Mouse (Mus musculus) neural tube, embryonic 15.5 days (tissue): ENCODE measurements around the gene Pan2. TPM values are rescaled to one million over a fixed set of nuclear protein-coding genes. Genes with fewer than 3 reads are reported as not detected.
A peak's percentile ranks its signal among the peaks of the same experiment; 100 is the strongest.
"Not testable (repeated sequence)": the region's sequence is repeated elsewhere in the genome, so short reads cannot be mapped to it uniquely, and the experiment has no call there.

Source experiments
- ATAC-seq: fragments of 200-750 bp; cut with Nextera tagmentation; 2 replicates; pipeline ENCODE4 v1.8.0; 2017; ENCODE audit warnings: mild to moderate bottlenecking, moderate TSS enrichment, moderate library complexity; ENCODE audit not compliant: low FRiP score
- H3K27ac ChIP-seq: fragments of 300-500 bp; sonication (generic); replicated peaks from 2 replicates; pipeline ENCODE4 v1.5.1; 2015; ENCODE audit warnings: mild to moderate bottlenecking, inconsistent platforms
- H3K27me3 ChIP-seq: fragments of 300-500 bp; sonication (generic); replicated peaks from 2 replicates; pipeline ENCODE4 v1.6.1; 2015; ENCODE audit warnings: inconsistent platforms
- H3K36me3 ChIP-seq: fragments of 300-500 bp; sonication (generic); 2 replicates; pipeline ENCODE4 v1.6.1; 2015; ENCODE audit warnings: inconsistent platforms
- H3K4me1 ChIP-seq: fragments of 300-500 bp; sonication (generic); 2 replicates; pipeline ENCODE4 v1.6.1; 2015; ENCODE audit warnings: inconsistent platforms
- H3K4me2 ChIP-seq: fragments of 300-500 bp; sonication (generic); 2 replicates; pipeline ENCODE4 v1.6.1; 2015; ENCODE audit warnings: inconsistent platforms, mild to moderate bottlenecking, moderate library complexity
- H3K4me3 ChIP-seq: fragments of 300-500 bp; sonication (generic); replicated peaks from 2 replicates; pipeline ENCODE4 v1.5.1; 2015; ENCODE audit warnings: mild to moderate bottlenecking, inconsistent platforms
- H3K9ac ChIP-seq: fragments of 300-500 bp; sonication (generic); replicated peaks from 2 replicates; pipeline ENCODE4 v1.6.1; 2015; ENCODE audit warnings: mild to moderate bottlenecking, inconsistent platforms
- H3K9me3 ChIP-seq: fragments of 300-500 bp; sonication (generic); replicated peaks from 2 replicates; pipeline ENCODE4 v1.6.1; 2016; ENCODE audit warnings: inconsistent platforms
- WGBS: fragments of 180-500 bp; shearing (Covaris S2); methylation state at CpG from one replicate; pipeline ENCODE4 v1.1.7; 2015; ENCODE audit warnings: mixed read lengths; 5-methylcytosine and 5-hydroxymethylcytosine counted together
- polyA plus RNA-seq: library from polyadenylated mRNA; unstranded; fragments of >200 nt; fragmentation: Nextera tagmentation; extraction: Ambion mirVana; gene quantifications from 2 replicates; pipeline ENCODE4 v1.2.1, GENCODE M21; 2015

Pan2 gene
- polyA plus RNA-seq, 1 experiment from 2014 or later, result 17.4 TPM

GRCm38 (mm10) chr10:128270287-128270841 is 32.8 kb upstream of the Pan2 start, which contains the start of gene Stat2:
Stat2 (plus strand) TSS chr10:128270559.
- ATAC-seq, result peak; percentile 99
- H3K4me1 ChIP-seq, result peaks cover 7% of the 10 kb centered on the region; the same call in 1 of the 2 replicates
- no peaks in the 10 kb centered on the region for H3K36me3 ChIP-seq
- H3K27ac ChIP-seq, result peak within 1 kb of the TSS; percentile 87
- peak within 1 kb of the TSS; percentile 81 for H3K9ac ChIP-seq
- no peaks in the 10 kb centered on the region for H3K27me3 ChIP-seq
- under 1% methylated on average over 43 of the region's 43 CpGs for WGBS
- no peaks in the 10 kb centered on the region for H3K9me3 ChIP-seq
- peak within 1 kb of the TSS; percentile 83 for H3K4me3 ChIP-seq
- H3K4me2 ChIP-seq, result peak within 1 kb of the TSS; percentile 75

DNA sequence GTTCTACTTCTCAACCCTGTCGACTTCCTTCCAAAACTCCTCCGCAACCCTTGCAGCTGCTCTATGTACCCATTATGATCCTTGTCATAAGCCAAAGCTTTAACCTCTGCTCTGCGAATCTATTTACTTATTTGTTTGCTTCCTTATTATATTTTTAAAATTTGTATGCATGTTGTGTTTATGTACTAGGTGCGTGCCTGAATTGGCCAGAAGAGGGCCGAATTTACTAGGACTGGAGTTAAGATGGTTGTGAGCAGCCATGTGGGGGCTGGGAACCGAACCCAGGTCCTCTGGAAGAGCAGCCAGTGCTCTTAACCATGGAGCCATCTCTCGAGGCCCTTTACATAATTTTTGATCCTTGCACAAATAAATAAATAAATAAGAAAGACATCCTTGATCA is 32.3 kb upstream of the Pan2 start:
- ATAC-seq, result no peak; the same call in 1 of the 2 replicates
- 44% methylated on average over 7 of the region's 7 CpGs for WGBS
- H3K4me1 ChIP-seq, result peaks cover 7% of the 10 kb centered on the region; the same call in 1 of the 2 replicates
- no peaks in the 10 kb centered on the region for H3K9me3 ChIP-seq
- no peaks in the 10 kb centered on the region for H3K27me3 ChIP-seq
- H3K4me2 ChIP-seq, result peak overlapping the region; percentile 75
- H3K36me3 ChIP-seq, result no peaks in the 10 kb centered on the region
- peak overlapping the region; percentile 87 for H3K27ac ChIP-seq
- peak overlapping the region; percentile 81 for H3K9ac ChIP-seq
- H3K4me3 ChIP-seq, result peak overlapping the region; percentile 83

- WGBS, result 73% methylated on average over 2 of the region's 2 CpGs
- no peak for ATAC-seq
Measured at GRCm38 (mm10) chr10:128271883-128272282, 31.3 kb upstream of the Pan2 start.

DNA sequence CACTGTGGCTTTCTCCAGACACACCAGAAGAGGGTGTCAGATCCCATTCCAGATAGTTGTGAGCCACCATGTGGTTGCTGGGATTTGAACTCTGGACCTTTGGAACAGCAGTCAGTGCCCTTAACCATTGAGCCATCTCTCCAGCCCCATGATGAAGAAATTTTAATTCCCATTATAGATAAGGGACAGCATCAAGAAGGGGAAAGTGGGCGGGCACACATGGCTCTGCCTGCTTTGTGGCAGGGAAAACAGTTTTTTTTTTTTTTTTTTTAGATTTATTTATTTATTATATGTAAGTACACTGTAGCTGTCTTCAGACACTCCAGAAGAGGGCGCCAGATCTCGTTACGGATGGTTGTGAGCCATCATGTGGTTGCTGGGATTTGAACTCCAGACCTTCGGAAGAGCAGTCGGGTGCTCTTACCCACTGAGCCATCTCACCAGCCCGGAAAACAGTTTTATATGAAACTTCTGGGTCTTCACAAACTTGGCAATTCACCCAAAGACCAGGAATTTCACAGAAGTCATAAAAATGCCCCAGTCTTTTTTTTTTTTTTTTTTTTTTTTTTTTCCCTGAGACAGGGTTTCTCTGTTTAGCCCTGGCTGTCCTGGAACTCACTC is 30.2 kb upstream of the Pan2 start:
- peaks cover 14% of the 10 kb centered on the region for H3K36me3 ChIP-seq
- H3K4me2 ChIP-seq, H3K9ac ChIP-seq, H3K4me1 ChIP-seq, H3K9me3 ChIP-seq, ATAC-seq, H3K27ac ChIP-seq, H3K4me3 ChIP-seq, H3K27me3 ChIP-seq: not testable (repeated sequence)
- WGBS, result 88% methylated on average over 6 of the region's 7 CpGs

More at GRCm38 (mm10) chr10:128271883-128272282, 31.3 kb upstream of the Pan2 start:
- no peaks in the 10 kb centered on the region for H3K27me3 ChIP-seq
- no peak overlapping the region for H3K4me2 ChIP-seq
- no peak overlapping the region for H3K9ac ChIP-seq
- peaks cover 7% of the 10 kb centered on the region; the same call in 1 of the 2 replicates for H3K4me1 ChIP-seq
- no peak overlapping the region for H3K4me3 ChIP-seq
- H3K9me3 ChIP-seq, result no peaks in the 10 kb centered on the region
- H3K36me3 ChIP-seq, result peaks cover 7% of the 10 kb centered on the region
- no peak overlapping the region for H3K27ac ChIP-seq

DNA sequence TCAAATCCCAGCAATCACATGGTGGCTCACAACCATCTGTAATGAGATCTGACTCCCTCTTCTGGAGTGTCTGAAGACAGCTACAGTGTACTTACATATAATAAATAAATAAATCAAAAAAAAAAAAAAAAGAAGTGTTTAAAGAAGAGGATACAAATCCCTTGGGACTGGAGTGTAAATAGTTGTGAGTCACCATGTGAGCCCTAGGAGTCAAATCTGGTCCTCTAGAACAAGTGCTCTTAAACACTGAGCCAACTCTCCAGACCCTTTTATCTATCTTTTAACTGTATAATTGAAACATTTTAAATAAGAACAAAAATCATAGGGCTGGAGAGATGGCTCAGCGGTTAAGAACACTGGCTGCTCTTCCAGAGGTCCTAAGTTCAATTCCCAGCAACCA is 27.8 kb upstream of the Pan2 start:
- not testable (repeated sequence) for H3K4me2 ChIP-seq, H3K4me3 ChIP-seq, H3K9ac ChIP-seq, H3K27me3 ChIP-seq, H3K9me3 ChIP-seq, H3K4me1 ChIP-seq, ATAC-seq, H3K27ac ChIP-seq
- peaks cover 32% of the 10 kb centered on the region for H3K36me3 ChIP-seq
- WGBS, result 96% methylated on average over 1 of the region's 1 CpGs

DNA sequence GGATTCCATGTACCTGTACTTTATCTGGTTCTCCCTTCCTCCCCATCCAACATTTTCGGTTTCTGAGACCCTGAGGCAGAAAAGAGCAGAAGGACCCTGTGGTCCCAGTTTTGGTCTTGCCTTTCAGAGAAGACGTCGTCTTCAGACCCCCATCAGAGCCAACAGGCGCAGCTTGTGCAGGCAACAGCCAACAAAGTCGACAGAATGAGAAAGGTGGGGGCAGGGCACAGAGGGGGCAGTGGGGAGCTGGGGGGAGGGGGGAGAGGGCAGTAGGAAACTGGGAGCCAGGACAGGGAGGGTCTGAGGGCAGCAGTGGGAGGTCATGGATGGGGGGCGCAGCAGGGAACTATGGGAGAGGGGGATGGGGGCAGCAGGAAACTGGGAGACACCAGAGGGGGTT is 25.0 kb upstream of the Pan2 start:
- ATAC-seq, result no peak
- H3K4me2 ChIP-seq, result no peak overlapping the region
- no peak overlapping the region for H3K4me3 ChIP-seq
- H3K27ac ChIP-seq, result no peak overlapping the region
- peaks cover 53% of the 10 kb centered on the region for H3K36me3 ChIP-seq
- H3K9ac ChIP-seq, result no peak overlapping the region
- 70% methylated on average over 6 of the region's 6 CpGs for WGBS
- no peaks in the 10 kb centered on the region for H3K9me3 ChIP-seq
- H3K4me1 ChIP-seq, result no peaks in the 10 kb centered on the region
- no peaks in the 10 kb centered on the region for H3K27me3 ChIP-seq

DNA sequence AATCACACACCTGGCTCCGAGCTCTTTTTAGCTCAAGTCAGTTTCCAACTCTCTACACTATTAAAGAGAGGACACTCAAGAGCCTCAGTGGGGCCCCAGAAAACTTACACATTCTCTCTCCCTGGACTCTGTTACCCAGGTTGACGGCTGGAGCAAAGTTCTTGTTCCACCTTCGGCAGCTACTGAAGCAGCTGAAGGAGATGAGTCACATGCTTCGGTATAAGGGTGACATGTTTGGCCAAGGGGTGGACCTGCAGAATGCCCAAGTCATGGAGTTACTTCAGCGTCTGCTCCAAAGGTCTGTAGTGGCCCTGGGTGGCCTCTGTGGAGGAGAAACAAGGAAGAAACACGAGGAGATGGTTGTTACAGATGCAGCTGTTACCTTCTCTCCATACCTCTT is 22.2 kb upstream of the Pan2 start:
- Histone ChIP-seq H3K9ac (no peak overlapping the region), H3K27ac (no peak overlapping the region), H3K4me3 (no peak overlapping the region), H3K4me1 (no peaks in the 10 kb centered on the region), H3K36me3 (peaks cover 76% of the 10 kb centered on the region), H3K9me3 (no peaks in the 10 kb centered on the region), H3K27me3 (no peaks in the 10 kb centered on the region), H3K4me2 (no peak overlapping the region)
- ATAC-seq, result no peak
- WGBS, result 93% methylated on average over 6 of the region's 6 CpGs

DNA sequence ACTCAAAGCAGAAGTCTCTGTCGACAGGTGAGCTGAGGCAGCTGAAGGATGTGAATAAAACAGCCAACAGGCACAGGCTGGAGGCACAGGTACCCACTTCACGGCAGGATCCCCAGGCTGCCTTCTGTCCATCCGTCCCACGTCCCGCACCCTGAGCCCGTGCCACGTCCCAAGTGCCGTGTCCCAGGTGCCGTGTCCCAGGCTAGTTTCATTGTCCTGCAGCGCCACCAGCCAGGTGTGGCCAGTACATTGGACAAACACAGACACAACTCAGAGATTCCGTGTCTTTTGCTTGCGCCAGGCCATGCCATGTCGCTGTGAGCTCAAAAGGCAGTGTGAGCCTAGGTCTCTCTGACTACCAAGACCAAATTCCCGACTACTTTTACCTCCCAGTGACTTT is 21.5 kb upstream of the Pan2 start:
- H3K9me3 ChIP-seq, result no peaks in the 10 kb centered on the region
- WGBS, result 95% methylated on average over 14 of the region's 14 CpGs
- no peak overlapping the region for H3K9ac ChIP-seq
- no peak for ATAC-seq
- H3K36me3 ChIP-seq, result peaks cover 78% of the 10 kb centered on the region
- no peak overlapping the region for H3K27ac ChIP-seq
- H3K4me2 ChIP-seq, result no peak overlapping the region
- no peak overlapping the region for H3K4me3 ChIP-seq
- no peaks in the 10 kb centered on the region for H3K27me3 ChIP-seq
- no peaks in the 10 kb centered on the region for H3K4me1 ChIP-seq

GRCm38 (mm10) chr10:128282886-128283450 is 20.2 kb upstream of the Pan2 start:
- Histone ChIP-seq H3K9ac (no peak overlapping the region), H3K9me3 (no peaks in the 10 kb centered on the region), H3K27ac (no peak overlapping the region), H3K36me3 (peaks cover 70% of the 10 kb centered on the region), H3K4me1 (no peaks in the 10 kb centered on the region), H3K4me2 (no peak overlapping the region), H3K4me3 (no peak overlapping the region), H3K27me3 (no peaks in the 10 kb centered on the region)
- 94% methylated on average over 20 of the region's 20 CpGs for WGBS
- ATAC-seq, result no peak

GRCm38 (mm10) chr10:128283604-128284579 is 19.2 kb upstream of the Pan2 start:
- Histone ChIP-seq H3K4me3 (no peak overlapping the region), H3K4me1 (no peaks in the 10 kb centered on the region), H3K27me3 (no peaks in the 10 kb centered on the region), H3K9ac (no peak overlapping the region), H3K4me2 (no peak overlapping the region), H3K27ac (no peak overlapping the region), H3K9me3 (no peaks in the 10 kb centered on the region), H3K36me3 (peaks cover 72% of the 10 kb centered on the region)
- WGBS, result 64% methylated on average over 31 of the region's 31 CpGs
- peak; percentile 31; the same call in 1 of the 2 replicates for ATAC-seq

DNA sequence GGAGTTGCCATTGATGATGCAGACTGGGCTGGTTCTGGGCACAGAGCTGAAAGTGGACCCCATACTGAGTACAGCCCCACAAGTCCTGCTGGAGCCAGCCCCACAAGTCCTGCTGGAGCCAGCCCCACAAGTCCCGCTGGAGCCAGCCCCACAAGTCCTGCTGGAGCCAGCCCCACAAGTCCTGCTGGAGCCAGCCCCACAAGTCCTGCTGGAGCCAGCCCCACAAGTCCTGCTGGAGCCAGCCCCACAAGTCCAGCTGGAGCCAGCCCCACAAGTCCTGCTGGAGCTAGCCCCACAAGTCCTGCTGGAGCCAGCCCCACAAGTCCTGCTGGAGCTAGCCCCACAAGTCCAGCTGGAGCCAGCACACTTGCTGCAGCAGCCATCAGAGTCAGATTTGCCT is 12.5 kb upstream of the Pan2 start:
- not testable (repeated sequence) for H3K4me1 ChIP-seq, H3K9ac ChIP-seq, H3K27me3 ChIP-seq, H3K4me2 ChIP-seq, ATAC-seq, H3K27ac ChIP-seq, H3K4me3 ChIP-seq, H3K9me3 ChIP-seq
- 86% methylated on average over 1 of the region's 1 CpGs for WGBS
- H3K36me3 ChIP-seq, result peaks cover 47% of the 10 kb centered on the region
